Mouse (Mus musculus) ES-E14 (cell line): ENCODE measurements at regions not wholly inside any gene's neighbourhood (a gene's known extent, or its start where the extent isn't known, plus 50 kb on each side); places are given as distances from the start of the nearest gene placed in this dataset.
"Not testable (repeated sequence)": the region's sequence is repeated elsewhere in the genome, so short reads cannot be mapped to it uniquely, and the experiment has no call there.

Experiments
- DNase-seq: peaks from one replicate; pipeline ENCODE4 v3.0.0-alpha.2; 2013; ENCODE audit warnings: low read depth, low spot score
- H3K27ac ChIP-seq: 2 replicates; pipeline ENCODE4 v1.5.1; 2012; ENCODE audit warnings: low read depth, mild to moderate bottlenecking, low read length, moderate library complexity, mixed read lengths; ENCODE audit not compliant: poor library complexity, insufficient read depth, severe bottlenecking
- H3K36me3 ChIP-seq: 2 replicates; pipeline ENCODE4 v1.6.1; 2012; ENCODE audit warnings: mild to moderate bottlenecking, low read length, moderate library complexity, mixed read lengths; ENCODE audit not compliant: control insufficient read depth, poor library complexity, insufficient read depth, severe bottlenecking
- H3K4me1 ChIP-seq, 2 experiments: fragments of 150-350 bp in 1 of 2; sonication (generic) in 1 of 2; 2 replicates each; pipeline ENCODE4 v1.6.1; 2012; ENCODE audit warnings: low read length in 2 of 2, mild to moderate bottlenecking in 1 of 2, mixed read lengths in 1 of 2; ENCODE audit not compliant: control insufficient read depth in 2 of 2, insufficient read depth in 2 of 2, poor library complexity in 1 of 2
- H3K4me3 ChIP-seq, 2 experiments: fragments of 150-350 bp in 1 of 2; sonication (generic) in 1 of 2; 2 replicates each; pipeline ENCODE4 v1.5.1; 2012; ENCODE audit warnings: low read length in 2 of 2, low read depth in 1 of 2, mild to moderate bottlenecking in 1 of 2, mixed read lengths in 1 of 2; ENCODE audit not compliant: insufficient read depth in 1 of 2, poor library complexity in 1 of 2, severe bottlenecking in 1 of 2
- H3K9ac ChIP-seq: 2 replicates; pipeline ENCODE4 v1.6.1; 2012; ENCODE audit warnings: low read depth, mild to moderate bottlenecking, low read length, mixed read lengths; ENCODE audit not compliant: poor library complexity, insufficient read depth, severe bottlenecking
- H3K9me3 ChIP-seq: fragments of 150-350 bp; sonication (generic); 2 replicates; pipeline ENCODE4 v1.6.1; 2012; ENCODE audit warnings: low read depth, mild to moderate bottlenecking, low read length; ENCODE audit not compliant: control insufficient read depth, insufficient read depth
- CHD2 ChIP-seq: IDR thresholded peaks from 2 replicates; pipeline ENCODE4 v1.6.1; 2014; ENCODE audit warnings: mild to moderate bottlenecking, low read depth, low read length, inconsistent platforms
- HCFC1 ChIP-seq: IDR thresholded peaks from 2 replicates; pipeline ENCODE4 v1.6.1; 2012; ENCODE audit warnings: low read length, inconsistent platforms, borderline replicate concordance; ENCODE audit not compliant: insufficient read depth
- MAFK ChIP-seq: IDR thresholded peaks from 2 replicates; pipeline ENCODE4 v1.6.1; 2014; ENCODE audit warnings: mild to moderate bottlenecking, low read depth, low read length, inconsistent platforms; ENCODE audit not compliant: insufficient read depth
- ZC3H11A ChIP-seq: IDR thresholded peaks from 2 replicates; pipeline ENCODE4 v1.6.1; 2012; ENCODE audit warnings: low read depth, mild to moderate bottlenecking, inconsistent platforms, low read length, borderline replicate concordance
- ZNF384 ChIP-seq: IDR thresholded peaks from 2 replicates; pipeline ENCODE4 v1.6.1; 2012; ENCODE audit warnings: low read depth, low read length, inconsistent platforms
- in situ Hi-C, 2 experiments: fragments of 600-800 bp; cut with MboI; formaldehyde crosslinking; loops; one replicate each; pipeline ENCODE4 v1.15.1; 2025; ENCODE audit warnings: low sequenced_read_pairs in 2 of 2, inconsistent platforms in 1 of 2; ENCODE audit not compliant: unreplicated experiment in 2 of 2

DNA sequence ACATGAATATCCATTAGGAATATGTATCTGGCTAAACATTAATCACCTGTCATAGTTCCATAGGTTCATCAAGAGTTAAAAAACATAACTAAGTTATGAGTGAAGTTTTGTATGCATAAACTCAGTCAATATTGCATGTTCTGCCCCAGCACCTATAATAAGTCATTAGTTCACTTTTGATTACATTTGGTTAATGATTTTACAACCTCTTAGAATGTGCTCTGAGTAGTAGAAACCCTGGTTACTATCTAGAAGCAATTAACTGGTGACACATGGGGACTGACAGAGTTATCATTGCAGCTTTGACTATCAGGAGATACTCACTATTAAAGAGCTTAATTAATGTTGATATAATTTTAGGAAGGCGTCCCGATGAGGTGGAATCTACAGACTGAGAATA lies 183.2 kb downstream of the Serpinb8 start:
- Histone ChIP-seq H3K27ac (no peak overlapping the region), H3K9me3 (no peaks in the 10 kb centered on the region), H3K36me3 (no peaks in the 10 kb centered on the region), H3K4me1 (no peaks in the 10 kb centered on the region), H3K4me3 (no peak overlapping the region), H3K9ac (no peak overlapping the region)
- TF ChIP-seq CHD2 (no peak), ZNF384 (no peak)
- DNase-seq: no peak
- in situ Hi-C loops: no loop called here

GRCm38 (mm10) chr1:107783079-107783478 lies 193.3 kb downstream of the Serpinb8 start:
- no peak overlapping the region for H3K4me3 ChIP-seq
- no peak for DNase-seq
- H3K9ac ChIP-seq: no peak overlapping the region
- H3K27ac ChIP-seq: no peak overlapping the region
- TF ChIP-seq MAFK (no peak), CHD2 (no peak), HCFC1 (no peak), ZNF384 (no peak), ZC3H11A (no peak)
- H3K36me3 ChIP-seq: no peaks in the 10 kb centered on the region
- no peaks in the 10 kb centered on the region for H3K4me1 ChIP-seq
- in situ Hi-C loops: no loop called here
- no peaks in the 10 kb centered on the region for H3K9me3 ChIP-seq

GRCm38 (mm10) chr1:107805823-107806222 lies 216.0 kb downstream of the Serpinb8 start:
- Histone ChIP-seq H3K4me3 (no peak overlapping the region), H3K9ac (no peak overlapping the region), H3K4me1 (no peaks in the 10 kb centered on the region), H3K9me3 (no peaks in the 10 kb centered on the region), H3K27ac (no peak overlapping the region), H3K36me3 (no peaks in the 10 kb centered on the region)
- in situ Hi-C loops: no loop called here
- no peak for DNase-seq
- TF ChIP-seq MAFK (0 out of 2 replicates have a peak, but pooled peaks have one; percentile 13), HCFC1 (no peak)

GRCm38 (mm10) chr1:107807367-107807766 lies 217.6 kb downstream of the Serpinb8 start:
- H3K9me3 ChIP-seq, H3K4me1 ChIP-seq, in situ Hi-C loops, H3K27ac ChIP-seq, DNase-seq, H3K4me3 ChIP-seq, H3K36me3 ChIP-seq, H3K9ac ChIP-seq: not testable (repeated sequence)

- H3K4me1 ChIP-seq: no peaks in the 10 kb centered on the region
- no peak for DNase-seq
Observed at GRCm38 (mm10) chr1:107811136-107811535, 221.3 kb downstream of the Serpinb8 start.

More at GRCm38 (mm10) chr1:107811136-107811535, 221.3 kb downstream of the Serpinb8 start:
- no peak for TF ChIP-seq ZC3H11A
- TF ChIP-seq CHD2: no peak
- no peak for TF ChIP-seq MAFK
- H3K9ac ChIP-seq: no peak overlapping the region
- no peaks in the 10 kb centered on the region for H3K36me3 ChIP-seq
- H3K9me3 ChIP-seq: no peaks in the 10 kb centered on the region
- H3K27ac ChIP-seq: no peak overlapping the region
- in situ Hi-C loops: no loop called here
- no peak overlapping the region for H3K4me3 ChIP-seq
